Mouse (Mus musculus) intestine, postnatal 0 days (tissue): ENCODE data around the gene Coro2a. TPM values are rescaled to one million over a fixed set of nuclear protein-coding genes. Genes with fewer than 3 reads are reported as not detected.
"Not testable (repeated sequence)": the region's sequence is repeated elsewhere in the genome, so short reads cannot be mapped to it uniquely, and the experiment has no call there.

Source experiments
- ATAC-seq: fragments of 200-750 bp; cut with Nextera tagmentation; 2 replicates; pipeline ENCODE4 v1.8.0; 2017; ENCODE audit warnings: mild to moderate bottlenecking, moderate TSS enrichment, moderate library complexity
- H3K27ac ChIP-seq: fragments of 300-500 bp; sonication (generic); 2 replicates; pipeline ENCODE4 v1.5.1; 2014; ENCODE audit warnings: mild to moderate bottlenecking, low read depth, low read length, moderate library complexity
- H3K27me3 ChIP-seq: fragments of 300-500 bp; sonication (generic); replicated peaks from 2 replicates; pipeline ENCODE4 v1.6.1; 2014; ENCODE audit warnings: low read length, mixed read lengths; ENCODE audit not compliant: control insufficient read depth, insufficient read depth
- H3K36me3 ChIP-seq: fragments of 300-500 bp; sonication (generic); 2 replicates; pipeline ENCODE4 v1.6.1; 2014; ENCODE audit warnings: mild to moderate bottlenecking, moderate library complexity; ENCODE audit not compliant: control insufficient read depth, insufficient read depth
- H3K4me1 ChIP-seq: fragments of 300-500 bp; sonication (generic); replicated peaks from 2 replicates; pipeline ENCODE4 v1.6.1; 2014; ENCODE audit warnings: antibody characterized with exemption, low read length, mixed read lengths; ENCODE audit not compliant: control insufficient read depth, insufficient read depth
- H3K4me2 ChIP-seq: fragments of 300-500 bp; sonication (generic); replicated peaks from 2 replicates; pipeline ENCODE4 v1.6.1; 2014; ENCODE audit warnings: low read depth, mild to moderate bottlenecking, moderate library complexity
- H3K4me3 ChIP-seq: fragments of 300-500 bp; sonication (generic); 2 replicates; pipeline ENCODE4 v1.5.1; 2014; ENCODE audit warnings: low read depth, low read length
- H3K9ac ChIP-seq: fragments of 300-500 bp; sonication (generic); 2 replicates; pipeline ENCODE4 v1.6.1; 2014; ENCODE audit warnings: mild to moderate bottlenecking, low read depth, low read length
- H3K9me3 ChIP-seq: fragments of 300-500 bp; sonication (generic); 2 replicates; pipeline ENCODE4 v1.6.1; 2016; ENCODE audit warnings: mixed run types; ENCODE audit not compliant: control insufficient read depth
- CTCF ChIP-seq: sonication (generic); IDR thresholded peaks from 2 replicates; pipeline ENCODE4 v1.5.1; 2016; ENCODE audit warnings: low read depth, mild to moderate bottlenecking, control low read depth, antibody characterized with exemption, moderate library complexity
- WGBS: fragments of 180-500 bp; shearing (Covaris S2); extraction: QIAGEN DNeasy Blood & Tissue Kit; methylation state at CpG from one replicate; pipeline ENCODE4 v1.1.7; 2014; 5-methylcytosine and 5-hydroxymethylcytosine counted together
- polyA plus RNA-seq: library from polyadenylated mRNA; unstranded; fragments of >200 nt; fragmentation: Nextera tagmentation; extraction: Ambion mirVana; gene quantifications from 2 replicates; pipeline ENCODE4 v1.2.1, GENCODE M21; 2015

Gene Coro2a
- polyA plus RNA-seq, 1 experiment from 2014 or later = 53.0 TPM

GRCm38 (mm10) chr4:46578228-46578627, 23.8 kb downstream of the Coro2a start:
- H3K4me3 ChIP-seq = no peak overlapping the region
- H3K4me1 ChIP-seq = no peaks in the 10 kb centered on the region
- no peak overlapping the region for H3K27ac ChIP-seq
- H3K9ac ChIP-seq = no peak overlapping the region
- no peaks in the 10 kb centered on the region; the same call in 1 of the 2 replicates for H3K36me3 ChIP-seq
- WGBS = 68% methylated on average over 1 of the region's 1 CpGs
- TF ChIP-seq CTCF = no peak
- H3K9me3 ChIP-seq = no peaks in the 10 kb centered on the region
- H3K4me2 ChIP-seq = no peak overlapping the region
- no peaks in the 10 kb centered on the region for H3K27me3 ChIP-seq
- no peak for ATAC-seq

GRCm38 (mm10) chr4:46575509-46576284, 26.3 kb downstream of the Coro2a start:
- not testable (repeated sequence) for H3K27ac ChIP-seq, H3K4me3 ChIP-seq, H3K4me2 ChIP-seq, H3K27me3 ChIP-seq, H3K9me3 ChIP-seq, ATAC-seq, H3K9ac ChIP-seq, H3K36me3 ChIP-seq, H3K4me1 ChIP-seq
- 64% methylated on average over 6 of the region's 10 CpGs for WGBS

GRCm38 (mm10) chr4:46574841-46575240, 27.2 kb downstream of the Coro2a start:
- ATAC-seq = no peak
- Histone ChIP-seq H3K9me3 (no peaks in the 10 kb centered on the region), H3K27me3 (no peaks in the 10 kb centered on the region), H3K4me1 (no peaks in the 10 kb centered on the region; the same call in 1 of the 2 replicates), H3K9ac (no peak overlapping the region), H3K27ac (peak overlapping the region; percentile 60), H3K36me3 (no peaks in the 10 kb centered on the region; the same call in 1 of the 2 replicates), H3K4me2 (no peak overlapping the region), H3K4me3 (no peak overlapping the region)
- 53% methylated on average over 10 of the region's 12 CpGs for WGBS
- TF ChIP-seq CTCF = no peak

GRCm38 (mm10) chr4:46574024-46574753, 27.8 kb downstream of the Coro2a start:
- no peak overlapping the region for H3K9ac ChIP-seq
- no peaks in the 10 kb centered on the region; the same call in 1 of the 2 replicates for H3K36me3 ChIP-seq
- no peaks in the 10 kb centered on the region for H3K27me3 ChIP-seq
- 34% methylated on average over 9 of the region's 9 CpGs for WGBS
- H3K4me2 ChIP-seq = no peak overlapping the region
- peak overlapping the region; percentile 60; the same call in 1 of the 2 replicates for H3K27ac ChIP-seq
- H3K4me3 ChIP-seq = no peak overlapping the region
- no peaks in the 10 kb centered on the region for H3K9me3 ChIP-seq
- TF ChIP-seq CTCF = no peak
- no peaks in the 10 kb centered on the region; the same call in 1 of the 2 replicates for H3K4me1 ChIP-seq
- peak; percentile 34; the same call in 1 of the 2 replicates for ATAC-seq

GRCm38 (mm10) chr4:46572616-46573015, 29.4 kb downstream of the Coro2a start:
- H3K36me3 ChIP-seq = no peaks in the 10 kb centered on the region; the same call in 1 of the 2 replicates
- H3K4me3 ChIP-seq = no peak overlapping the region
- 0 out of 2 replicates have a peak overlapping the region, but pooled peaks have one; percentile 46 for H3K27ac ChIP-seq
- TF ChIP-seq CTCF = no peak
- no peaks in the 10 kb centered on the region for H3K27me3 ChIP-seq
- no peak overlapping the region for H3K9ac ChIP-seq
- 78% methylated on average over 4 of the region's 4 CpGs for WGBS
- H3K4me2 ChIP-seq = no peak overlapping the region
- H3K4me1 ChIP-seq = no peaks in the 10 kb centered on the region; the same call in 1 of the 2 replicates
- no peak for ATAC-seq
- no peaks in the 10 kb centered on the region for H3K9me3 ChIP-seq

- Histone ChIP-seq H3K4me3 (no peak overlapping the region), H3K4me2 (no peak overlapping the region), H3K9me3 (no peaks in the 10 kb centered on the region), H3K27me3 (no peaks in the 10 kb centered on the region), H3K4me1 (no peaks in the 10 kb centered on the region; the same call in 1 of the 2 replicates), H3K27ac (no peak overlapping the region), H3K36me3 (no peaks in the 10 kb centered on the region; the same call in 1 of the 2 replicates), H3K9ac (no peak overlapping the region)
- TF ChIP-seq CTCF = peak; percentile 16; the same call in 1 of the 2 replicates
- ATAC-seq = peak; percentile 70
- WGBS = 59% methylated on average over 9 of the region's 9 CpGs
These were observed 30.3 kb downstream of the Coro2a start for GRCm38 (mm10) chr4:46571744-46572143.
